Mouse (Mus musculus) hindbrain, postnatal 0 days (tissue): ENCODE results near the gene Hs6st3. TPM values are rescaled to one million over a fixed set of nuclear protein-coding genes. Genes with fewer than 3 reads are reported as not detected.

Experiments
- ATAC-seq: fragments of 200-750 bp; cut with Nextera tagmentation; 2 replicates; pipeline ENCODE4 v1.8.0; 2017; ENCODE audit warnings: mild to moderate bottlenecking, moderate TSS enrichment, moderate library complexity
- DNase-seq: peaks from one replicate; pipeline ENCODE4 v3.0.0-alpha.2; 2015; ENCODE audit warnings: low spot score
- H3K27ac ChIP-seq: fragments of 300-500 bp; sonication (generic); 2 replicates; pipeline ENCODE4 v1.5.1; 2014; ENCODE audit warnings: mild to moderate bottlenecking
- H3K27me3 ChIP-seq: fragments of 300-500 bp; sonication (generic); 2 replicates; pipeline ENCODE4 v1.6.1; 2014; ENCODE audit warnings: low read length, mixed read lengths; ENCODE audit not compliant: insufficient read depth
- H3K36me3 ChIP-seq: fragments of 300-500 bp; sonication (generic); 2 replicates; pipeline ENCODE4 v1.6.1; 2014; ENCODE audit warnings: low read length, mixed read lengths; ENCODE audit not compliant: insufficient read depth
- H3K4me1 ChIP-seq: fragments of 300-500 bp; sonication (generic); 2 replicates; pipeline ENCODE4 v1.6.1; 2014; ENCODE audit warnings: antibody characterized with exemption, low read length, mixed read lengths; ENCODE audit not compliant: insufficient read depth
- H3K4me2 ChIP-seq: fragments of 300-500 bp; sonication (generic); 2 replicates; pipeline ENCODE4 v1.6.1; 2014; ENCODE audit warnings: low read depth, mild to moderate bottlenecking, low read length, moderate library complexity, mixed read lengths
- H3K4me3 ChIP-seq: fragments of 300-500 bp; sonication (generic); 2 replicates; pipeline ENCODE4 v1.5.1; 2014; ENCODE audit warnings: low read length
- H3K9ac ChIP-seq: fragments of 300-500 bp; sonication (generic); replicated peaks from 2 replicates; pipeline ENCODE4 v1.6.1; 2014; ENCODE audit warnings: mild to moderate bottlenecking, low read length, moderate library complexity, mixed read lengths
- H3K9me3 ChIP-seq: fragments of 300-500 bp; sonication (generic); 2 replicates; pipeline ENCODE4 v1.6.1; 2016; ENCODE audit warnings: low read length, mixed read lengths
- CTCF ChIP-seq: IDR thresholded peaks from 2 replicates; pipeline ENCODE4 v1.5.1; 2016; ENCODE audit warnings: antibody characterized with exemption, control low read depth, low read depth
- WGBS: fragments of 180-500 bp; shearing (Covaris S2); extraction: QIAGEN DNeasy Blood & Tissue Kit; methylation state at CpG from one replicate; pipeline ENCODE4 v1.1.7; 2014; 5-methylcytosine and 5-hydroxymethylcytosine counted together
- polyA plus RNA-seq: library from polyadenylated mRNA; unstranded; fragments of >200 nt; fragmentation: Nextera tagmentation; extraction: Ambion mirVana; gene quantifications from 2 replicates; pipeline ENCODE4 v1.2.1, GENCODE M21; 2015
- total RNA-seq: library from RNA; depleted of rRNA; stranded (reverse); fragments of >200 nt; gene quantifications from 2 replicates; pipeline ENCODE4 v1.2.3, GENCODE M21; 2014

Gene Hs6st3
- total and polyA plus RNA-seq, 2 experiments from 2014 or later, result 2.8 to 38.6 TPM

- no peak for ATAC-seq
These were observed 660.4 kb downstream of the Hs6st3 start for GRCm38 (mm10) chr14:119798561-119798960.

DNA sequence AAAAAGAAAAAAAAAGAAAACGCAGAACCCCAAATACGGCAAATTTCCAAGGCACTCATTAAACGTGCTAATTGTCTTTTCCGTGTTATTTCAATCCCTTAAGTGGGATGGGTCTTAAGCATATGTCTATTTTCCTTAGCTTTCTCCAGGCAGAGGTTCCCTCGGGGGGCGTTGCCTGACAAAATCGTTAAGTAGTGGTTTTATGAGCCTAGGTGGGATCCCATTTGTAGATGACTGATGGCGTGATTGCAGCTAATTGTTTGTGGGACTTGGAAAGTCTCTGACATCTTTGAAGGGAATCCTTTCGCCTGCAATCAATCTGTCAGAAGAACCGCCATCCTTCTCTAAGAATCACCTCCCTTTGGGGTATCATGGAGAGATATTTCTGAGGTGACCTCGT, 662.7 kb downstream of the Hs6st3 start:
- no peak overlapping the region for H3K4me2 ChIP-seq
- H3K36me3 ChIP-seq, result no peaks in the 10 kb centered on the region
- H3K9me3 ChIP-seq, result no peaks in the 10 kb centered on the region
- no peaks in the 10 kb centered on the region for H3K27me3 ChIP-seq
- no peak for DNase-seq
- ATAC-seq, result no peak
- H3K4me1 ChIP-seq, result no peaks in the 10 kb centered on the region
- no peak overlapping the region for H3K9ac ChIP-seq
- TF ChIP-seq CTCF, result no peak
- no peak overlapping the region for H3K4me3 ChIP-seq
- H3K27ac ChIP-seq, result no peak overlapping the region
- 78% methylated on average over 11 of the region's 11 CpGs for WGBS

More at GRCm38 (mm10) chr14:119798561-119798960, 660.4 kb downstream of the Hs6st3 start:
- Histone ChIP-seq H3K4me2 (no peak overlapping the region), H3K4me1 (no peaks in the 10 kb centered on the region), H3K27me3 (no peaks in the 10 kb centered on the region), H3K36me3 (no peaks in the 10 kb centered on the region), H3K9me3 (no peaks in the 10 kb centered on the region), H3K9ac (no peak overlapping the region), H3K4me3 (no peak overlapping the region), H3K27ac (no peak overlapping the region)
- TF ChIP-seq CTCF, result no peak
- 91% methylated on average over 11 of the region's 11 CpGs for WGBS
- DNase-seq, result no peak

DNA sequence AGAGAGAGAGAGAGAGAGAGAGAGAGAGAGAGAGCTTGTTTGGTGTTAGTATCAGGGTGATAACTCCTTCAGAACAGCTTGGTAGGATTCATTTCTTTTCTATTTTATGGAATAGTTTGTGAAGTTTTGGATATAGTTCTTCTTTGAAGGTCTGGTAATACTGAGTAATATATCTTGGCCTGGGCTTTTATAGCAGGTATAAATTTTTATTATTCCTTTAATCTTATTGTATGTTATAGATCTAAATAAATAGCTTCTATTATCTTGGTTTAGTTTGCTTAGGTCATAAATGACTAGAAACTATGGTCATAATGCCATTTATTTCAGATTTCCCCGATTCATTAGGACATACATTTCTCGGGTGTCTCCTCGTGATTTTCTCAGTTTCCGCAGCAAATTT, 675.8 kb downstream of the Hs6st3 start:
- Histone ChIP-seq H3K9ac (no peak overlapping the region), H3K4me3 (no peak overlapping the region), H3K4me2 (no peak overlapping the region), H3K27me3 (no peaks in the 10 kb centered on the region), H3K27ac (no peak overlapping the region), H3K9me3 (no peaks in the 10 kb centered on the region), H3K4me1 (no peaks in the 10 kb centered on the region), H3K36me3 (no peaks in the 10 kb centered on the region)
- ATAC-seq, result no peak
- no peak for DNase-seq
- TF ChIP-seq CTCF, result no peak
- 97% methylated on average over 4 of the region's 4 CpGs for WGBS

- ATAC-seq (no peak), DNase-seq (no peak)
- H3K4me3 ChIP-seq, result no peak overlapping the region
- no peak overlapping the region for H3K27ac ChIP-seq
- H3K9ac ChIP-seq, result no peak overlapping the region
- no peaks in the 10 kb centered on the region for H3K4me1 ChIP-seq
- H3K36me3 ChIP-seq, result no peaks in the 10 kb centered on the region
- no peak for TF ChIP-seq CTCF
- 78% methylated on average over 5 of the region's 5 CpGs for WGBS
- no peak overlapping the region for H3K4me2 ChIP-seq
- H3K9me3 ChIP-seq, result no peaks in the 10 kb centered on the region
- no peaks in the 10 kb centered on the region for H3K27me3 ChIP-seq
These were observed 677.5 kb downstream of the Hs6st3 start for GRCm38 (mm10) chr14:119815616-119816015.

DNA sequence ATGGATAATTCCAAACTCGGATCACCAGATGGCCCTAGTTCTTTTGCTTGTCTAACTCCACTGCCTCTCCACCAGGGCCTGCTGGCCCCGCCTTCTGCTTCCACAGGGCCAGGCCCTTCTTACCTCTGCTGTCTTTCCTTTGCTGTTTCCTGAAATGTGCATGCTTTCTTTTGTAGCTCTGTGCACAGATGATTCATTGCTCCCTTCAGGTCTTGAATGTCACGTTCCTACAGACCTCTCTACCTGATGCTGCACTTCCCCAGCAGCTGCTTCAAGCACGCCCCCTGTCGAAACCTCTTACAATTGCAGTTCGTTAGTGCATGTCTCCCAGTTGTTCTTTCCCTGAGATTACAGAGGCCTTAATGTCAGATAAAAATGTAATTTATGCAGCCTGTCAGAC, 682.4 kb downstream of the Hs6st3 start:
- Histone ChIP-seq H3K4me1 (no peaks in the 10 kb centered on the region), H3K9me3 (no peaks in the 10 kb centered on the region), H3K36me3 (no peaks in the 10 kb centered on the region), H3K27ac (no peak overlapping the region), H3K4me2 (no peak overlapping the region), H3K4me3 (no peak overlapping the region), H3K9ac (no peak overlapping the region), H3K27me3 (no peaks in the 10 kb centered on the region)
- ATAC-seq (no peak), DNase-seq (no peak)
- peak; percentile 51 for TF ChIP-seq CTCF
- 55% methylated on average over 6 of the region's 6 CpGs for WGBS

- no peaks in the 10 kb centered on the region for H3K9me3 ChIP-seq
- H3K36me3 ChIP-seq, result no peaks in the 10 kb centered on the region
- H3K9ac ChIP-seq, result no peak overlapping the region
- no peak for TF ChIP-seq CTCF
- WGBS, result 35% methylated on average over 19 of the region's 19 CpGs
- DNase-seq, result peak; percentile 29
- H3K4me1 ChIP-seq, result peaks cover 4% of the 10 kb centered on the region; the same call in 1 of the 2 replicates
- no peak overlapping the region for H3K4me3 ChIP-seq
- H3K27me3 ChIP-seq, result no peaks in the 10 kb centered on the region
- ATAC-seq, result peak; percentile 49
- H3K27ac ChIP-seq, result no peak overlapping the region
- H3K4me2 ChIP-seq, result peak overlapping the region; percentile 25
These were observed 693.2 kb downstream of the Hs6st3 start for GRCm38 (mm10) chr14:119831165-119832011.

DNA sequence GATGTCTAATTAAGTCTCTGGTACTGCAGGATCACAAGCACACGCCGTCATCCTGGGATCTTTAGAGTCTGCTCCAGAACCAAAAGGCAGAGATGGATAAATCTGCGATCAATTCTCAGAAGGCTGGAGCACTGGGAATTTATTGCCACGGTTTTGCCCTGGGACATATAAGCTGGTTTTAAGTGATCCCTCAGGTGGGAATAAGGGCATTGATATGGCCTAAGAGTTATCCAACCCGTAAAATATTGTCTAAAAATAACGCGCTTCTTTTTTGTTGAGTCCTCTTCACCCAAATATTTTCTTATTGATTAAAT, 693.8 kb downstream of the Hs6st3 start:
- DNase-seq, result no peak
- no peak for TF ChIP-seq CTCF
- WGBS, result 57% methylated on average over 7 of the region's 7 CpGs
- Histone ChIP-seq H3K4me2 (peak overlapping the region; percentile 25), H3K27ac (no peak overlapping the region), H3K4me3 (no peak overlapping the region), H3K36me3 (no peaks in the 10 kb centered on the region), H3K9ac (no peak overlapping the region), H3K9me3 (no peaks in the 10 kb centered on the region), H3K27me3 (no peaks in the 10 kb centered on the region), H3K4me1 (peaks cover 4% of the 10 kb centered on the region; the same call in 1 of the 2 replicates)
- no peak for ATAC-seq
